Mouse (Mus musculus) ES-Bruce4 (cell line): ENCODE data around the gene Fgr. TPM values are rescaled to one million over a fixed set of nuclear protein-coding genes. Genes with fewer than 3 reads are reported as not detected.
"Not testable (repeated sequence)": the region's sequence is repeated elsewhere in the genome, so short reads cannot be mapped to it uniquely, and the experiment has no call there.

Source experiments
- H3K27ac ChIP-seq: 2 replicates; pipeline ENCODE4 v1.5.1; 2012; ENCODE audit warnings: low read length, inconsistent platforms; ENCODE audit not compliant: insufficient read depth
- H3K27me3 ChIP-seq: 2 replicates; pipeline ENCODE4 v1.6.1; 2012; ENCODE audit warnings: mild to moderate bottlenecking, low read length, inconsistent platforms; ENCODE audit not compliant: control insufficient read depth, poor library complexity, insufficient read depth, severe bottlenecking
- H3K36me3 ChIP-seq: 2 replicates; pipeline ENCODE4 v1.6.1; 2012; ENCODE audit warnings: inconsistent platforms, mild to moderate bottlenecking, low read length, moderate library complexity; ENCODE audit not compliant: control insufficient read depth, poor library complexity, insufficient read depth, severe bottlenecking
- H3K4me1 ChIP-seq: one replicate; pipeline ENCODE4 v1.8.1; 2011; ENCODE audit warnings: low read length; ENCODE audit not compliant: control insufficient read depth, insufficient read depth
- H3K4me3 ChIP-seq: 2 replicates; pipeline ENCODE4 v1.5.1; 2011; ENCODE audit warnings: low read depth, mild to moderate bottlenecking, low read length
- H3K9ac ChIP-seq: 2 replicates; pipeline ENCODE4 v1.6.1; 2012; ENCODE audit warnings: low read depth, mild to moderate bottlenecking, inconsistent platforms; ENCODE audit not compliant: poor library complexity, severe bottlenecking
- H3K9me3 ChIP-seq: replicated peaks from 2 replicates; pipeline ENCODE4 v1.6.1; 2012; ENCODE audit warnings: mild to moderate bottlenecking, low read length, inconsistent platforms; ENCODE audit not compliant: control insufficient read depth, poor library complexity, insufficient read depth, severe bottlenecking
- CTCF ChIP-seq: IDR thresholded peaks from one replicate; pipeline ENCODE4 v1.8.1; 2011; ENCODE audit warnings: low read depth, low read length
- EP300 ChIP-seq: IDR thresholded peaks from 2 replicates; pipeline ENCODE4 v1.6.1; 2011; ENCODE audit warnings: low read depth, low read length; ENCODE audit not compliant: insufficient read depth
- POLR2A ChIP-seq: IDR thresholded peaks from one replicate; pipeline ENCODE4 v1.8.1; 2011; ENCODE audit warnings: low read length; ENCODE audit not compliant: insufficient read depth
- polyA plus RNA-seq: library from polyadenylated mRNA; stranded (reverse); fragments of >200 nt; gene quantifications from 2 replicates; pipeline ENCODE4 v1.2.4, GENCODE M21; 2011; ENCODE audit warnings: low read depth; ENCODE audit not compliant: missing spikeins, insufficient read depth, insufficient read length

The Fgr gene
- 0.70 and 1.9 TPM in 2 replicates for polyA plus RNA-seq

DNA sequence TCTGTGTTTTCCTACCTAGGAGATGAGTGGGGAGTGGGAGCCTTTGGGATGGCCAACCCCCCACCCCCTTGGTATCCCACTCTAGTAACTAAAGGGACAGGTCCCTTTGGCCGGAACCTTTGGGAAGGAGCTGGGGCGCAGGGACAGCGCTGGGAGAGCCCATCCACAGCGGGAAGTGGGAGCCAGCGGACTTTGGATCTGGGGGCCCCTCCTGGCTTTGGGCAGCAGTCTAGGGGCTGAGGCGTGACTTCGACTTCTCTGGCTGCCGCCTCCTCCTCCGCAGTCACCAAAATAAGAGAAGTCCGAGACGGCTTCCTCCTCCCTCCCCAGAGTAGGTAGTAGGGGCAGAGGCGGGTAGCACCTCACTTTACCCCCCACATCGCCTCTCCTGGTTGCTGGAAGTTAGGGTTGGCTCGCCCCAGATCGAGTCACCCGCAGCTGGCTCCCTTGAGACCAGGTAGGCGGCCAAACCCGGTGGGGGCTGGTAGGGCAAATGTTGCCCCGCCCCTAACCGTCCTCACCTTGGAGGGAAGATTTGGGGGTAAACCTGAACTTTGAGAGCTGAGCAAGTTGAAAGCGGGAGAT lies at the start of gene Fgr:
Gene Fgr (plus strand): TSS at position 282 of the 585 bp plus-strand sequence.
- Histone ChIP-seq H3K9ac (peak within 1 kb of the TSS; percentile 20), H3K27ac (peak within 1 kb of the TSS; percentile 49), H3K27me3 (no peaks in the 10 kb centered on the region), H3K9me3 (no peaks in the 10 kb centered on the region), H3K36me3 (no peaks in the 10 kb centered on the region), H3K4me3 (peak within 1 kb of the TSS; percentile 57), H3K4me1 (peaks cover 26% of the 10 kb centered on the region)
- TF ChIP-seq POLR2A (no peak), CTCF (no peak), EP300 (no peak)

DNA sequence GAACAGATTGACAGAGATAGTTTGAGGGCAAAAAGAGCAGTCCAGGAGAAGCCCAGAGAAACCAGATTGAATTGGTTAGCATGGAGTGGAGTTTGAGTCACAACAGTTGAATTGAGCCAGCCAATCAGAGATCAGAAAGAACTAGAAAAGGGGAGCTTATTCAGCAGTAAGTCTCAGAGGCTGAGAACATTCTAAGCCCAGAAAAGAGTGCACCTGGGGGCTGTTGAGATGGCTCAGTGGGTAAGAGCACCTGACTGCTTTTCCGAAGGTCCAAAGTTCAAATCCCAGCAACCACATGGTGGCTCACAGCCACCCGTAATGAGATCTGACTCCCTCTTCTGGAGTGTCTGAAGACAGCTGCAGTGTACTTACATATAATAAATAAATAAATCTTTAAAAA lies 47.4 kb upstream of the Fgr start:
- not testable (repeated sequence) for H3K4me1 ChIP-seq, H3K4me3 ChIP-seq, H3K9me3 ChIP-seq, H3K27ac ChIP-seq, H3K27me3 ChIP-seq, H3K9ac ChIP-seq, H3K36me3 ChIP-seq

DNA sequence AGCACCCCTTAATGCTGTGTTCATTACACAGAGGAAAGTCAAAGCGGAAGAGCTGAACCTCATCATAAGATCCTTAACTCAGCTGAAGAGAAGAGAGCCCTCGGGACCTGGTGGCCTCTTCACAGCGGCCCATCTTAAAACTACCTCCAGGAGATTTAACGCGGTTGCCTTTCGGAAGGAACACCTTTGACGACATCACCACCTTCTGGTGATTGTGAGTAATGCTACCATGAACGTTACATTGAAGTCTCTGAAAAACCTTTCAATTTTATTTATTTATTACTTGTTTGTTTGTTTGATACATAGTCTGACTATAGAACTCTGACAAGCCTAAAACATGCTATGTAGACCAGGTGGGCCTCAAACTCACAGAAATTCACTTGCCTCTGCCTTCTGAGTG lies 43.1 kb upstream of the Fgr start:
- Histone ChIP-seq H3K27me3 (no peaks in the 10 kb centered on the region), H3K4me1 (no peaks in the 10 kb centered on the region), H3K9ac (peak overlapping the region; percentile 57), H3K36me3 (no peaks in the 10 kb centered on the region), H3K9me3 (no peaks in the 10 kb centered on the region), H3K4me3 (no peak overlapping the region), H3K27ac (no peak overlapping the region)
- TF ChIP-seq POLR2A (no peak), CTCF (peak; percentile 36)

DNA sequence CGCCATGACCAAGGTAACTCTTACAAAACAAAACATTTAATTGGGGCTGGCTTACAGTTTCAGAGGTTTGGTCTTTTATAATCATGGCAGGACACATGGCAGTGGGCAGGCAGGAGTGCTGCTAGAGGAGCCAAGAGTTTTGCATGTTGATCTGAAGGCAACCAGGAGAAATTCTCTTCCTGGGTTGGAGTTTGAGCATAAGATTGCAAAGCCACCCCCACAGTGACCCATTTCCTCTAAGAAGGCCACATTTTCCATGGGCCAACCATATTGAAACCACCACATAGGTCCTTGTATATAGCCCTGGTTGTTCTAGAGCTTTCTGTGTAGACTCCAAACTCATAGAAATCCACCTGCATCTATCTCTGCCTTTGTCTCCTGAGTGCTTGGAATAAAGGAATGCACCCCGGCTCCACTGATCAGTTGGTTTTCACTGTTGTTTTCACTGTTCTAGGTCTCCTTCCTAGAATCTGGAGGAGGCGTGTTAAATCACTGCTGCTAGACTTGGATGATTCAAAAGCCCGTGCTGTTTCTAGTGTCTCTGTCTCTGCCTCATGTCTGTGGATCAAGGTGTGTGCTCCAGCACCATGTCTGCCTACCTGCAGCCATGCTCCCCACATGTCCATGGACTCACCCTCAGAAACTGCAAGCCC lies 41.0 kb upstream of the Fgr start:
- TF ChIP-seq CTCF (no peak), POLR2A (no peak), EP300 (no peak)
- no peak overlapping the region for H3K9ac ChIP-seq
- no peaks in the 10 kb centered on the region for H3K36me3 ChIP-seq
- no peak overlapping the region for H3K27ac ChIP-seq
- H3K4me3 ChIP-seq, result no peak overlapping the region
- H3K9me3 ChIP-seq, result no peaks in the 10 kb centered on the region
- H3K27me3 ChIP-seq, result no peaks in the 10 kb centered on the region
- no peaks in the 10 kb centered on the region for H3K4me1 ChIP-seq

DNA sequence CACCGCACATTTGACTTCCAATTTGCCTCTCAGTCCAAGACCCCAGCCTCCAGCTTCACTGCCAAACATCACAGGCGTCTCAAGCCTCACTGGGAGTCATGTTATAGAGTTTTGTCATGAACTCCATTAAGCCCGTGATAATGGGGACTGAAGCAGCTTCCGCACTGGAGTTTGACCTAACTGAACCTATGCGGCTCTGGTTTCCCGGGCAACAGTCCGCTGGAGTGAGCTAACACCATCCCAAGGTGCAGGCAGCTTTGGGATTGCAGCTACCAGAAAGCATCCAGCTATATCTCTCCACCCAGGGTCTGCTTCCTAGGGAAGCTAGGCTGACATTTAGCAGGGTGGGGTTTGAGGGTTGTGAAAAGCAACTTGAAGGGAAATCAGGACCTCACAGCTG lies 39.3 kb upstream of the Fgr start:
- TF ChIP-seq CTCF, result no peak
- TF ChIP-seq EP300, result no peak
- TF ChIP-seq POLR2A, result no peak
- no peak overlapping the region for H3K9ac ChIP-seq

GRCm38 (mm10) chr4:132938181-132938941 lies 35.5 kb upstream of the Fgr start:
- H3K27me3 ChIP-seq, result no peaks in the 10 kb centered on the region
- no peaks in the 10 kb centered on the region for H3K36me3 ChIP-seq
- no peaks in the 10 kb centered on the region for H3K4me1 ChIP-seq
- H3K9ac ChIP-seq, result no peak overlapping the region; the same call in 1 of the 2 replicates
- no peak overlapping the region for H3K27ac ChIP-seq
- H3K9me3 ChIP-seq, result 0 out of 2 replicates have a peak, but pooled peaks cover 2% of the 10 kb centered on the region
- no peak overlapping the region for H3K4me3 ChIP-seq
- TF ChIP-seq EP300, result no peak
- TF ChIP-seq CTCF, result no peak
- no peak for TF ChIP-seq POLR2A

More for the DNA sequence above, 39.3 kb upstream of the Fgr start:
- Histone ChIP-seq H3K4me3 (no peak overlapping the region), H3K27ac (no peak overlapping the region), H3K9me3 (no peaks in the 10 kb centered on the region), H3K36me3 (no peaks in the 10 kb centered on the region), H3K4me1 (no peaks in the 10 kb centered on the region), H3K27me3 (no peaks in the 10 kb centered on the region)
